In the genomic region with DNA sequence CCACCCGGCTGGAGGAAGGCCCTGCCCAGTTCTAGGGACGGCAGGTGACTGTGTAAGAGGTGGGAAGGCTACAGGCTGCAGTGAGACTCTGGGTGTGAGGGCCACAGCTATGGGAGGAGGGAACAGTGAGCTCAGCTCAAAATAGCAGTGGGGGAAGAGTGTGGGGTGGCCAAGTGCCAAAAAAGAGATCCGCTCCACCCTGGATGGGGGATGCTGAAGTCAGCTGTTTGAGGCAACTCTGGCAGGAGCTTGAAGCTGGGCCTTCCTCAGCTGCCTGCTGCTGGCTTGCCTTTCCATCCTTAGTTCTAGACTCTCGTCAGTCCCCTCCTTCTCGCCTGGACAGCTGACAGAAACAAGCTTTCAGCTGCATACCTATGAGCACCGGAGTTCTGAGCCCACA, we compare ENCODE assay signal across 8 mouse cellular contexts. TPM values are rescaled to one million over a fixed set of nuclear protein-coding genes. Genes with fewer than 3 reads are reported as not detected.
A peak's percentile ranks its signal among the peaks of the same experiment; 100 is the strongest.
DNase-seq lines count a peak whose midpoint lies in the region; ATAC-seq and TF ChIP-seq lines count a peak whose summit lies in the region.

No protein-coding gene starts in this region.

- H3K4me3 ChIP-seq in hindbrain, embryonic 10.5 days = no peak overlapping the region
- no peak overlapping the region for H3K4me3 ChIP-seq in hindbrain, embryonic 12.5 days
- no peak overlapping the region for H3K4me3 ChIP-seq in heart, embryonic 13.5 days
- H3K4me3 ChIP-seq in limb, embryonic 14.5 days (replicated peaks; ENCODE audit: low read length) = no peak overlapping the region

- H3K27me3 ChIP-seq in hindbrain, embryonic 10.5 days (ENCODE audit: insufficient read depth, poor library complexity, severe bottlenecking) = no peaks in the 10 kb centered on the region
- H3K27me3 ChIP-seq in hindbrain, embryonic 12.5 days = no peaks in the 10 kb centered on the region
- no peaks in the 10 kb centered on the region for H3K27me3 ChIP-seq in heart, embryonic 13.5 days (replicated peaks)
- no peaks in the 10 kb centered on the region for H3K27me3 ChIP-seq in limb, embryonic 14.5 days (ENCODE audit: control insufficient read depth, insufficient read depth, low read length)

- H3K27ac ChIP-seq in hindbrain, embryonic 10.5 days = 0 out of 2 replicates have a peak overlapping the region, but pooled peaks have one; percentile 35
- H3K27ac ChIP-seq in hindbrain, embryonic 12.5 days = no peak overlapping the region
- H3K27ac ChIP-seq in heart, embryonic 13.5 days (replicated peaks) = peak overlapping the region; percentile 97
- peak overlapping the region; percentile 70 for H3K27ac ChIP-seq in limb, embryonic 14.5 days (replicated peaks; ENCODE audit: low read depth, low read length)

- 83% methylated on average over 6 of the region's 6 CpGs for WGBS in hindbrain, embryonic 10.5 days
- 63% methylated on average over 6 of the region's 6 CpGs for WGBS in hindbrain, embryonic 12.5 days
- WGBS in heart, embryonic 13.5 days = 13% methylated on average over 6 of the region's 6 CpGs
- WGBS in limb, embryonic 14.5 days = 37% methylated on average over 6 of the region's 6 CpGs

- DNase-seq in hindbrain, embryonic 10.5 days (ENCODE audit: low spot score) = no peak
- DNase-seq in fibroblast of lung, adult 2 months (ENCODE audit: low read depth) = peak; percentile 78
- peak; percentile 80 for DNase-seq in kidney, postnatal 10 days
- DNase-seq in limb, embryonic 14.5 days (ENCODE audit: low spot score) = peak; percentile 92
- peak; percentile 88 to 90 for DNase-seq in right cerebral cortex, postnatal 10 days (ENCODE audit: low spot score in 2 of 2)
- no peak for DNase-seq in B cell, adult 2 months

- no peaks in the 10 kb centered on the region for H3K36me3 ChIP-seq in hindbrain, embryonic 10.5 days
- H3K36me3 ChIP-seq in hindbrain, embryonic 12.5 days = no peaks in the 10 kb centered on the region
- H3K36me3 ChIP-seq in heart, embryonic 13.5 days = peaks cover 28% of the 10 kb centered on the region
- peaks cover 20% of the 10 kb centered on the region for H3K36me3 ChIP-seq in limb, embryonic 14.5 days (ENCODE audit: control insufficient read depth, insufficient read depth, low read length)

- TF ChIP-seq POLR2A in limb, embryonic 14.5 days (IDR thresholded peaks at IDR 0.05; ENCODE audit: borderline replicate concordance, extremely low read depth, insufficient read depth, insufficient read length) = no peak

- no peaks in the 10 kb centered on the region for H3K9me3 ChIP-seq in hindbrain, embryonic 10.5 days
- H3K9me3 ChIP-seq in hindbrain, embryonic 12.5 days (replicated peaks) = no peaks in the 10 kb centered on the region
- no peaks in the 10 kb centered on the region for H3K9me3 ChIP-seq in heart, embryonic 13.5 days
- no peaks in the 10 kb centered on the region for H3K9me3 ChIP-seq in limb, embryonic 14.5 days (ENCODE audit: control insufficient read depth, low read length)

- no peak for ATAC-seq in hindbrain, embryonic 12.5 days (ENCODE audit: low FRiP score)
- peak; percentile 49 for ATAC-seq in heart, embryonic 13.5 days (ENCODE audit: extremely low read depth, insufficient number of reproducible peaks, low FRiP score, low TSS enrichment)
- ATAC-seq in limb, embryonic 14.5 days (ENCODE audit: low FRiP score, low read depth) = peak; percentile 83

- H3K4me2 ChIP-seq in hindbrain, embryonic 12.5 days (replicated peaks) = no peak overlapping the region
- H3K4me2 ChIP-seq in heart, embryonic 13.5 days = no peak overlapping the region
- H3K4me2 ChIP-seq in limb, embryonic 14.5 days (replicated peaks; ENCODE audit: low read depth, low read length, severe bottlenecking) = 0 out of 2 replicates have a peak overlapping the region, but pooled peaks have one; percentile 8

- H3K9ac ChIP-seq in hindbrain, embryonic 12.5 days = no peak overlapping the region
- peak overlapping the region; percentile 69 for H3K9ac ChIP-seq in heart, embryonic 13.5 days
- H3K9ac ChIP-seq in limb, embryonic 14.5 days (ENCODE audit: low read depth, low read length, severe bottlenecking) = no peak overlapping the region

- peaks cover 50% of the 10 kb centered on the region for H3K4me1 ChIP-seq in hindbrain, embryonic 10.5 days (replicated peaks)
- peaks cover 55% of the 10 kb centered on the region for H3K4me1 ChIP-seq in hindbrain, embryonic 12.5 days
- H3K4me1 ChIP-seq in heart, embryonic 13.5 days = peaks cover 74% of the 10 kb centered on the region
- H3K4me1 ChIP-seq in limb, embryonic 14.5 days (ENCODE audit: control insufficient read depth, insufficient read depth, low read length) = peaks cover 67% of the 10 kb centered on the region

RNA-seq across cellular contexts. Expression of a gene that starts 32.2 kb away (rescaled TPM):
- polyA plus RNA-seq in hindbrain, embryonic 10.5 days (2016; fragmentation: Nextera tagmentation; extraction: Ambion mirVana) = 8.5 and 10.5 TPM in 2 replicates
- 25.1 and 31.5 TPM in 2 replicates for polyA plus RNA-seq in hindbrain, embryonic 12.5 days (2016; fragmentation: Nextera tagmentation; extraction: Ambion mirVana)
- polyA plus RNA-seq in heart, embryonic 13.5 days (2015; fragmentation: Nextera tagmentation; extraction: Ambion mirVana) = 20.8 and 22.6 TPM in 2 replicates
- polyA plus RNA-seq in limb, embryonic 14.5 days (2012; rRNA removed) = 52.7 and 58.0 TPM in 2 replicates
- 45.1 and 49.3 TPM in 2 replicates for polyA plus RNA-seq in limb, embryonic 14.5 days (2014; fragmentation: Nextera tagmentation; extraction: Ambion mirVana)

RNA-seq across cellular contexts. Expression of a gene that starts 42.6 kb away (rescaled TPM):
- polyA plus RNA-seq in hindbrain, embryonic 10.5 days (2016; fragmentation: Nextera tagmentation; extraction: Ambion mirVana) = 47.3 and 55.7 TPM in 2 replicates
- 26.2 and 29.6 TPM in 2 replicates for polyA plus RNA-seq in hindbrain, embryonic 12.5 days (2016; fragmentation: Nextera tagmentation; extraction: Ambion mirVana)
- 93.7 and 99.8 TPM in 2 replicates for polyA plus RNA-seq in heart, embryonic 13.5 days (2015; fragmentation: Nextera tagmentation; extraction: Ambion mirVana)
- polyA plus RNA-seq in limb, embryonic 14.5 days (2012; rRNA removed) = 67.1 and 79.9 TPM in 2 replicates
- polyA plus RNA-seq in limb, embryonic 14.5 days (2014; fragmentation: Nextera tagmentation; extraction: Ambion mirVana) = 27.3 and 28.9 TPM in 2 replicates

Comparison
In these comparisons a context has a peak if more than half of its experiments do, and no peak if none do; other contexts are left out.
1. DNase-seq: peak in fibroblast of lung, adult 2 months (single experiment), kidney, postnatal 10 days (single experiment), limb, embryonic 14.5 days (single experiment) and right cerebral cortex, postnatal 10 days (2 of 2); none in hindbrain, embryonic 10.5 days (single experiment) and B cell, adult 2 months (0 of 2).